Mouse (Mus musculus): ENCODE data around the gene Smg9. TPM values are rescaled to one million over a fixed set of nuclear protein-coding genes. Genes with fewer than 3 reads are reported as not detected.

Gene Smg9
- polyA plus RNA-seq, 2 experiments: 11.2 to 20.6 TPM

DNA sequence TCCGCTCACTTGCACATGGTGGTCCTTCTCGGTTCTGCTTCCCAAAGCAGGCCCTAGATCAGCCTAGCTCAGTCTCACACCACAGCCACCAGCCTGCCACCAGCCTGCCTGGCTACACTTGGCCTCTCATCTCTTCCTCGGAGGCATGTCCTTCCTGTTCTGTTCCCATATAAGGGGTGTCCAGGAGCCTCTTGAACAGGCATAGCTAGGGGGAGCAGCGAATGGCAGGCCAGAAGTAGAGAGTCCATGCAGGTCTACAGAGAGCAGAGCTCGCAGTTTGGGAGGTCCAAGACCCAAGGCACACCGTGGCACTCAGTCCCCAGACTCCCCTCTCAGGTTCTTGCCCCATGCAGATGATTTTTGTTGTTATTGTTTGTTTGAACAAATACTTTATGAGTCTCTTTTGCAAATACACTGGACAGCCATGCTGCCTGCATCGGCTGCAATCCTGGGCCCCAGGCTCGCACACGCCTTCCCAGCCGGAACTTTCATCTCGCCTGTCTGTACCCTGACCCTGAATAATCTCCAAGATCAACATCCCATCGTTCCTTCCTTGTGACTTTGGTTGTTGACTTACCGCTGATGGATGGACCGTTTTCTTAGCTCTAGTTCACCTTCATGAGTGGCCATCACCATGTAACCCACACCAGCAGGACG, 23.8 kb downstream of the Smg9 start:
- Histone ChIP-seq H3K27me3 (ENCODE audit: control insufficient read depth, insufficient read depth, low read length) (no peaks in the 10 kb centered on the region), H3K9ac (replicated peaks) (no peak overlapping the region), H3K27ac (no peak overlapping the region), H3K4me1 (replicated peaks; ENCODE audit: control insufficient read depth in 2 of 2, insufficient read depth in 2 of 2, low read length in 1 of 2) (no peaks in the 10 kb centered on the region), H3K4me2 (ENCODE audit: low read depth) (no peak overlapping the region), H3K4me3 (ENCODE audit: insufficient read depth in 1 of 2, low read depth in 2 of 2, low read length in 2 of 2) (no peak overlapping the region), H3K9me3 (ENCODE audit: control insufficient read depth, low read length) (no peaks in the 10 kb centered on the region), H3K36me3 (replicated peaks; ENCODE audit: control insufficient read depth, insufficient read depth, low read depth) (peaks cover 4% of the 10 kb centered on the region)
- no peak for DNase-seq (ENCODE audit: low read depth in 3 of 3, low spot score in 3 of 3)
- TF ChIP-seq EP300 (IDR thresholded peaks at IDR 0.05; ENCODE audit: low read depth): no peak
- no peak for TF ChIP-seq CTCF (IDR thresholded peaks at IDR 0.05; ENCODE audit: low read depth)
- ATAC-seq (ENCODE audit: insufficient read depth): no peak
- 78% methylated on average over 15 of the region's 15 CpGs for WGBS (ENCODE audit: insufficient replicate concordance)

DNA sequence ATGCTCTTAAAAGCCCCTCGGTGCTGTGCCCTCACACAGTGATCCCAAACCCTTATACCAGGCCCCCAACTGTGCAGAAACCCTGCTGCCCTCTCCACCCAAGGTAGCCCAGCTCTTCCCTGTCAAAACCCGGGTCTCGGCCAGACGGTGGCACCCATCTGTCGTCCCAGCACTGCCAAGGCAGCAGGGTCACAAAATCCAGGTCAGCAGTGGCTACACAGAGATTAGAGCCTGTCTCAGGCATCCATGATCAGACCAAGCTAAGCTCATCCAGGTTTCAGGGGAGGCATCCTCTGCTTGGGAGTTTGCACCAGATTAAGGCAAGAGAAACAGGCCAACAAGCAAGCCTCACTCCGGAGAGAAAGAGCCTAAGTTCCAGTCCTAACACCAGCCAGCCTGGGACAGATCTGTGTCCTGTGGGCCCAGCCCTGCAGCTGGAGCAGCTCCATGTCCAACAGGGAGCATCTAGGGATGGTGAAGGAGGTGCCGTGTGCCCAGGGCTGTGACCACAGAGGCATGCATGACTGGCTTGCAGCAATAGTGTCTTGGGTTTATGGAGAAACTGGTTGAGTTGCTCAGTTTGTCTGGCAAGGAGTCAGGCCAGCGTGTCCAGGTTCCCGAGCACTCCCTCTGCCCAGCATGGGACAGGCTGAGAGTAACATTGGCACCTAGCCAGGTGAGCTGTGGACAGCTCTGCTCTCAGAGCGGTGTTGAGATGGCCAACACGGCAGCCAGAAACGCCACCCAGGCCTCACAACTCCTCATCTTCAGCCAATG, 24.7 kb downstream of the Smg9 start:
- no peak overlapping the region for H3K27ac ChIP-seq
- no peak for ATAC-seq (ENCODE audit: insufficient read depth)
- 79% methylated on average over 12 of the region's 12 CpGs for WGBS (ENCODE audit: insufficient replicate concordance)
- no peaks in the 10 kb centered on the region for H3K4me1 ChIP-seq (replicated peaks; ENCODE audit: control insufficient read depth in 2 of 2, insufficient read depth in 2 of 2, low read length in 1 of 2)
- peaks cover 4% of the 10 kb centered on the region for H3K36me3 ChIP-seq (replicated peaks; ENCODE audit: control insufficient read depth, insufficient read depth, low read depth)
- no peak for DNase-seq (ENCODE audit: low read depth in 3 of 3, low spot score in 3 of 3)
- no peak overlapping the region for H3K4me3 ChIP-seq (ENCODE audit: insufficient read depth in 1 of 2, low read depth in 2 of 2, low read length in 2 of 2)
- TF ChIP-seq CTCF (IDR thresholded peaks at IDR 0.05; ENCODE audit: low read depth) (no peak), EP300 (IDR thresholded peaks at IDR 0.05; ENCODE audit: low read depth) (no peak)
- H3K9me3 ChIP-seq (ENCODE audit: control insufficient read depth, low read length): no peaks in the 10 kb centered on the region
- H3K9ac ChIP-seq (replicated peaks): no peak overlapping the region
- H3K4me2 ChIP-seq (ENCODE audit: low read depth): no peak overlapping the region
- H3K27me3 ChIP-seq (ENCODE audit: control insufficient read depth, insufficient read depth, low read length): no peaks in the 10 kb centered on the region

DNA sequence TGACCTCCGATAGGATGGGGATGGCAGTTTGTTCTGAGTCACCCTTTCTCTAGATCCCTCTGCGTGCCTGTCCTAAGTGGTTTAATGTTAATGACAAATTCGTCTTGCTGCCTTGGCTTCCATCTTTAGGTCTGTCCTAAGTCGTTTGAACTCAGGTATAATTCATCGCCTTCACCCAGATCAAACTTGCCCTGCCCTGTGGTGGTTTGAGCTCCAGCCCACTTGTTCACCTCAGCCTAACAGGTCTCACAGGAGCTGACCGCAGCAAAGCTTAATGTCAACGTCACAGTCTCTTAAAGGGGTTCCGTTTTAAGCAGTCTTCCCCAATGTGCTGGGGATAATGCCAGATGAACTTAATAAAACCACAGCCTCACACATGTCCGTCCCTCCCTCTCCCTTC, 26.5 kb downstream of the Smg9 start:
- H3K36me3 ChIP-seq (replicated peaks; ENCODE audit: control insufficient read depth, insufficient read depth, low read depth): peaks cover 3% of the 10 kb centered on the region
- H3K27me3 ChIP-seq (ENCODE audit: control insufficient read depth, insufficient read depth, low read length): no peaks in the 10 kb centered on the region
- H3K4me2 ChIP-seq (ENCODE audit: low read depth): no peak overlapping the region
- no peaks in the 10 kb centered on the region for H3K9me3 ChIP-seq (ENCODE audit: control insufficient read depth, low read length)
- H3K27ac ChIP-seq: no peak overlapping the region
- WGBS (ENCODE audit: insufficient replicate concordance): 74% methylated on average over 9 of the region's 9 CpGs
- ATAC-seq (ENCODE audit: insufficient read depth): no peak
- no peak overlapping the region for H3K9ac ChIP-seq (replicated peaks)
- H3K4me3 ChIP-seq (ENCODE audit: insufficient read depth in 1 of 2, low read depth in 2 of 2, low read length in 2 of 2): no peak overlapping the region
- TF ChIP-seq CTCF (IDR thresholded peaks at IDR 0.05; ENCODE audit: low read depth): no peak
- TF ChIP-seq EP300 (IDR thresholded peaks at IDR 0.05; ENCODE audit: low read depth): no peak
- H3K4me1 ChIP-seq (replicated peaks; ENCODE audit: control insufficient read depth in 2 of 2, insufficient read depth in 2 of 2, low read length in 1 of 2): no peaks in the 10 kb centered on the region
- DNase-seq (ENCODE audit: low read depth in 3 of 3, low spot score in 3 of 3): no peak

DNA sequence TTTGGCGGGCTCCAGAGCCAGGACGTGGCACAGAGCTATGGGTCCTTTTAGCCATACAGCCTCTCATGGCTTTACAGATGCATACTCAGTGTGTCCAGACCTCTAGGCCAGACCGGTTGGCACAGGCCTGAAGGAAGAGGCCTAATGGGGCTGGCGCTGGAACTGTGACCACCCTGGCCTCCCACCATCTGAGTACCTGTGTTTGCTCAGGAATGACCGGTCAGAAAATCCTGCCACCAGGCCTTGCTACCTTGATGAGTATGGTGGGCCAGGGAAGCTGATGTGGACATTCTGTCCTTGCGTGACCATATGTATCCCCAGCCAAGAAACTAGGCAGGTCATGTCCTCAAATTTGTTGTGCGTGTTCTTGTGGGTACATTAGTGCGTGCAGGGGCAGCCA, 27.7 kb downstream of the Smg9 start:
- WGBS (ENCODE audit: insufficient replicate concordance): 80% methylated on average over 8 of the region's 8 CpGs
- DNase-seq (ENCODE audit: low read depth in 3 of 3, low spot score in 3 of 3) (no peak), ATAC-seq (ENCODE audit: insufficient read depth) (no peak)
- Histone ChIP-seq H3K27me3 (ENCODE audit: control insufficient read depth, insufficient read depth, low read length) (peaks cover 3% of the 10 kb centered on the region), H3K4me2 (ENCODE audit: low read depth) (no peak overlapping the region), H3K9ac (replicated peaks) (no peak overlapping the region), H3K9me3 (ENCODE audit: control insufficient read depth, low read length) (no peaks in the 10 kb centered on the region), H3K27ac (no peak overlapping the region), H3K4me3 (ENCODE audit: insufficient read depth in 1 of 2, low read depth in 2 of 2, low read length in 2 of 2) (no peak overlapping the region), H3K36me3 (replicated peaks; ENCODE audit: control insufficient read depth, insufficient read depth, low read depth) (no peaks in the 10 kb centered on the region), H3K4me1 (replicated peaks; ENCODE audit: control insufficient read depth in 2 of 2, insufficient read depth in 2 of 2, low read length in 1 of 2) (no peaks in the 10 kb centered on the region)
- TF ChIP-seq EP300 (IDR thresholded peaks at IDR 0.05; ENCODE audit: low read depth) (no peak), CTCF (IDR thresholded peaks at IDR 0.05; ENCODE audit: low read depth) (no peak)

DNA sequence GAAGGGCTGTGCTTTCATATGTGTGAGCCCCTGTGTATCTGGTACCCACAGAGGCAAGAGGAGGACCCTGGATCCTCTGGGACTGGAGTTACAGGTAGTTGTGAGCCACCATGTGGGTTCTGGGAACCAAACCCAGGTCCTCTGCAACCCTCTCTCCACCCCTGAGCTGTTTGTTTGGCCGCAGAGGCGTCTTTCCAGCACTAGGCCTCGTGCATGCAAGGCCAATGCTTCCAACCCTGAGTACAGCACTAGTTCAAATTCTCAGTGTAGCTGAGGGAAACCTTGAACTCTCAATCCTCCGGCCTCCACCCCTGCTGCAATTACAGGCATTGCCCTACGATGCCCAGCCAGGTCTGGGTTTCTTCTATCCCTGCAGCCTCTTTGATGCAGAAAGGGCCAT, 29.3 kb downstream of the Smg9 start:
- 62% methylated on average over 5 of the region's 5 CpGs for WGBS (ENCODE audit: insufficient replicate concordance)
- no peak for TF ChIP-seq CTCF (IDR thresholded peaks at IDR 0.05; ENCODE audit: low read depth)
- no peak for TF ChIP-seq EP300 (IDR thresholded peaks at IDR 0.05; ENCODE audit: low read depth)
- Histone ChIP-seq H3K27me3 (ENCODE audit: control insufficient read depth, insufficient read depth, low read length) (peaks cover 10% of the 10 kb centered on the region), H3K36me3 (replicated peaks; ENCODE audit: control insufficient read depth, insufficient read depth, low read depth) (no peaks in the 10 kb centered on the region), H3K4me2 (ENCODE audit: low read depth) (no peak overlapping the region), H3K4me3 (ENCODE audit: insufficient read depth in 1 of 2, low read depth in 2 of 2, low read length in 2 of 2) (no peak overlapping the region), H3K27ac (no peak overlapping the region), H3K9ac (replicated peaks) (no peak overlapping the region), H3K4me1 (replicated peaks; ENCODE audit: control insufficient read depth in 2 of 2, insufficient read depth in 2 of 2, low read length in 1 of 2) (no peaks in the 10 kb centered on the region), H3K9me3 (ENCODE audit: control insufficient read depth, low read length) (no peaks in the 10 kb centered on the region)
- DNase-seq (ENCODE audit: low read depth in 3 of 3, low spot score in 3 of 3) (no peak), ATAC-seq (ENCODE audit: insufficient read depth) (no peak)
